Mouse (Mus musculus) olfactory bulb, adult 2 months (tissue): Measurements from ENCODE around the gene Nosip.
A peak's percentile ranks its signal among the peaks of the same experiment; 100 is the strongest.

Source experiments
- CTCF ChIP-seq: fragments of 200-500 bp; IDR thresholded peaks from 2 replicates; pipeline ENCODE4 v1.5.1; 2012; ENCODE audit warnings: low read depth, mild to moderate bottlenecking, low read length, moderate library complexity; ENCODE audit not compliant: insufficient read depth
- POLR2A ChIP-seq: fragments of 200-500 bp; IDR thresholded peaks from 2 replicates; pipeline ENCODE4 v1.6.1; 2012; ENCODE audit warnings: mild to moderate bottlenecking, low read depth, low read length, moderate library complexity; ENCODE audit not compliant: insufficient read depth

- TF ChIP-seq CTCF = no peak
- peak; percentile 68 for TF ChIP-seq POLR2A
These were observed 8.2 kb upstream of the Nosip start for GRCm38 (mm10) chr7:45053931-45054510.
